Mouse (Mus musculus) thymus, postnatal 10 days (tissue): ENCODE measurements around the gene Cenps.
"Not testable (repeated sequence)": the region's sequence is repeated elsewhere in the genome, so short reads cannot be mapped to it uniquely, and the experiment has no call there.

Source experiments
- DNase-seq, 2 experiments: peaks; one replicate each; pipeline ENCODE4 v3.0.0; 2021; ENCODE audit warnings: low spot score in 2 of 2

Cenps gene

GRCm38 (mm10) chr4:149136982-149137770 is at the start of gene Cenps:
Gene Cenps, minus strand, starts transcription at chr4:149137629.
- DNase-seq: peak; percentile 79 to 94

GRCm38 (mm10) chr4:149182755-149183154 is 45.3 kb upstream of the Cenps start:
- peak in 1 of 2 experiments; percentile 11 for DNase-seq

GRCm38 (mm10) chr4:149182192-149182591 is 44.8 kb upstream of the Cenps start:
- DNase-seq: no peak

- DNase-seq: no peak
Observed at GRCm38 (mm10) chr4:149179573-149179972, 42.1 kb upstream of the Cenps start.

GRCm38 (mm10) chr4:149179160-149179559 is 41.7 kb upstream of the Cenps start:
- no peak for DNase-seq

- no peak for DNase-seq
Observed at GRCm38 (mm10) chr4:149178328-149178727, 40.9 kb upstream of the Cenps start.

GRCm38 (mm10) chr4:149177046-149177445 is 39.6 kb upstream of the Cenps start:
- DNase-seq: no peak

GRCm38 (mm10) chr4:149176645-149177044 is 39.2 kb upstream of the Cenps start:
- DNase-seq: no peak

GRCm38 (mm10) chr4:149173661-149174060 is 36.2 kb upstream of the Cenps start:
- DNase-seq: no peak

- no peak for DNase-seq
Observed at GRCm38 (mm10) chr4:149172666-149173065, 35.2 kb upstream of the Cenps start.

GRCm38 (mm10) chr4:149172083-149172482 is 34.7 kb upstream of the Cenps start:
- DNase-seq: no peak

- DNase-seq: no peak
Observed at GRCm38 (mm10) chr4:149171581-149171981, 34.2 kb upstream of the Cenps start.

- DNase-seq: no peak
Observed at GRCm38 (mm10) chr4:149170394-149170931, 33.0 kb upstream of the Cenps start.

GRCm38 (mm10) chr4:149169926-149170325 is 32.5 kb upstream of the Cenps start:
- DNase-seq: not testable (repeated sequence)

GRCm38 (mm10) chr4:149168016-149168415 is 30.6 kb upstream of the Cenps start:
- no peak for DNase-seq

GRCm38 (mm10) chr4:149166957-149167611 is 29.7 kb upstream of the Cenps start:
- peak; percentile 33 to 45 for DNase-seq

- peak; percentile 94 to 95 for DNase-seq
Observed at GRCm38 (mm10) chr4:149166215-149166946, 29.0 kb upstream of the Cenps start, which contains the start of gene Pgd. Gene Pgd, minus strand, starts transcription at chr4:149166771.

- no peak for DNase-seq
Observed at GRCm38 (mm10) chr4:149164150-149164549, 26.7 kb upstream of the Cenps start.

GRCm38 (mm10) chr4:149163196-149163595 is 25.8 kb upstream of the Cenps start:
- DNase-seq: no peak

GRCm38 (mm10) chr4:149161166-149161565 is 23.7 kb upstream of the Cenps start:
- no peak for DNase-seq

- DNase-seq: no peak
Observed at GRCm38 (mm10) chr4:149159891-149160290, 22.5 kb upstream of the Cenps start.

- no peak for DNase-seq
Observed at GRCm38 (mm10) chr4:149159203-149159602, 21.8 kb upstream of the Cenps start.
